Mouse (Mus musculus) kidney, adult 2 months (tissue): ENCODE data around the gene Hhat.

ENCODE experiments used
- CTCF ChIP-seq: fragments of 200-500 bp; conservative IDR thresholded peaks from 2 replicates; pipeline ENCODE4 v1.5.1; 2011; ENCODE audit warnings: low read depth, mild to moderate bottlenecking, control low read depth, low read length, moderate library complexity, mixed read lengths; ENCODE audit not compliant: insufficient read depth, insufficient read length
- POLR2A ChIP-seq: fragments of 200-500 bp; IDR thresholded peaks from one replicate; pipeline ENCODE4 v1.6.1; 2011; ENCODE audit warnings: low read depth, low read length, control low read depth

DNA sequence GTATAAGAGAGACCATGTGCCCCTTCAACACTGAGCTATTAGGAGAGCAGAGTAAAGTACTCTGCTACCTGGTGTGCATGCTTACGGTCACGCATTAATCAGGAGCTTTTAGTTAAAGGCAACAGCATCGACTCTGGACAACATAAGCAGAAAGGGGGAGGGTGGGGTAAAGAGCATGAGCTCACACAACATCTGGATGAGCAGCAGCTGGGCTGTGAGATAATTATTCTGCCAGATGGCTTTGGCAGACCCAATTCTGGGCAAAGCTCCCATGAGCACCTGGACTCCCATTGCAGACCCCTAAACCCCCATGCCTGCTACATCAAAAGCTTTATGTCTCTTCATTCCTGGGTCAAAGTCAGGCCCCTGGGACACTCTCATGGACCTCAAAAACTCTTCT is 121.8 kb downstream of the Hhat start:
- no peak for TF ChIP-seq POLR2A
- no peak for TF ChIP-seq CTCF
